Mouse (Mus musculus): ENCODE results near the gene Gm20696. TPM values are rescaled to one million over a fixed set of nuclear protein-coding genes. Genes with fewer than 3 reads are reported as not detected.

Gm20696 gene
- total and polyA plus RNA-seq, 3 experiments, result 1.5 to 7.1 TPM; not detected in 1

- ATAC-seq (ENCODE audit: extremely low read depth, insufficient number of reproducible peaks, low FRiP score, poor library complexity, severe bottlenecking) (no peak; the same call in 1 of the 2 replicates), DNase-seq (ENCODE audit: low spot score) (no peak)
- Histone ChIP-seq H3K4me3 (ENCODE audit: low read depth, low read length) (no peak overlapping the region), H3K4me1 (ENCODE audit: insufficient read depth, low read depth, low read length) (no peaks in the 10 kb centered on the region), H3K36me3 (replicated peaks) (no peaks in the 10 kb centered on the region), H3K9me3 (replicated peaks) (peaks cover 24% of the 10 kb centered on the region), H3K27me3 (ENCODE audit: insufficient read depth, low read length) (no peaks in the 10 kb centered on the region)
- TF ChIP-seq GATA1 (IDR thresholded peaks at IDR 0.05; ENCODE audit: borderline replicate concordance, low read length) (no peak), CTCF (IDR thresholded peaks at IDR 0.05; ENCODE audit: low read depth, low read length) (no peak), TAL1 (conservative IDR thresholded peaks at IDR 0.05; ENCODE audit: low read depth, low read length) (no peak), POLR2AphosphoS5 (IDR thresholded peaks at IDR 0.05; ENCODE audit: insufficient replicate concordance, low read depth, low read length) (no peak), GATA2 (IDR thresholded peaks at IDR 0.05; ENCODE audit: borderline replicate concordance, low read depth, low read length) (no peak)
Observed at GRCm38 (mm10) chr6:99621167-99621566, 45.4 kb downstream of the Gm20696 start.

GRCm38 (mm10) chr6:99620471-99620870 lies 46.1 kb downstream of the Gm20696 start:
- H3K9me3 ChIP-seq (replicated peaks), result peaks cover 27% of the 10 kb centered on the region
- ATAC-seq (ENCODE audit: extremely low read depth, insufficient number of reproducible peaks, low FRiP score, poor library complexity, severe bottlenecking) (no peak), DNase-seq (ENCODE audit: low spot score) (no peak)
- H3K4me1 ChIP-seq (ENCODE audit: insufficient read depth, low read depth, low read length), result no peaks in the 10 kb centered on the region
- TF ChIP-seq TAL1 (conservative IDR thresholded peaks at IDR 0.05; ENCODE audit: low read depth, low read length) (no peak), CTCF (IDR thresholded peaks at IDR 0.05; ENCODE audit: low read depth, low read length) (no peak), GATA2 (IDR thresholded peaks at IDR 0.05; ENCODE audit: borderline replicate concordance, low read depth, low read length) (no peak), GATA1 (IDR thresholded peaks at IDR 0.05; ENCODE audit: borderline replicate concordance, low read length) (no peak), POLR2AphosphoS5 (IDR thresholded peaks at IDR 0.05; ENCODE audit: insufficient replicate concordance, low read depth, low read length) (no peak)
- no peaks in the 10 kb centered on the region for H3K36me3 ChIP-seq (replicated peaks)
- no peak overlapping the region for H3K4me3 ChIP-seq (ENCODE audit: low read depth, low read length)
- no peaks in the 10 kb centered on the region for H3K27me3 ChIP-seq (ENCODE audit: insufficient read depth, low read length)

GRCm38 (mm10) chr6:99619964-99620363 lies 46.6 kb downstream of the Gm20696 start:
- no peak for ATAC-seq (ENCODE audit: extremely low read depth, insufficient number of reproducible peaks, low FRiP score, poor library complexity, severe bottlenecking)
- Histone ChIP-seq H3K4me3 (ENCODE audit: low read depth, low read length) (no peak overlapping the region), H3K27me3 (ENCODE audit: insufficient read depth, low read length) (no peaks in the 10 kb centered on the region), H3K36me3 (replicated peaks) (no peaks in the 10 kb centered on the region), H3K4me1 (ENCODE audit: insufficient read depth, low read depth, low read length) (no peaks in the 10 kb centered on the region), H3K9me3 (replicated peaks) (peaks cover 32% of the 10 kb centered on the region)
- TF ChIP-seq POLR2AphosphoS5 (IDR thresholded peaks at IDR 0.05; ENCODE audit: insufficient replicate concordance, low read depth, low read length), result no peak
- TF ChIP-seq TAL1 (conservative IDR thresholded peaks at IDR 0.05; ENCODE audit: low read depth, low read length), result no peak
- no peak for TF ChIP-seq CTCF (IDR thresholded peaks at IDR 0.05; ENCODE audit: low read depth, low read length)
- no peak for TF ChIP-seq GATA2 (IDR thresholded peaks at IDR 0.05; ENCODE audit: borderline replicate concordance, low read depth, low read length)
- no peak for TF ChIP-seq GATA1 (IDR thresholded peaks at IDR 0.05; ENCODE audit: borderline replicate concordance, low read length)
- DNase-seq (ENCODE audit: low spot score), result no peak

GRCm38 (mm10) chr6:99619466-99619865 lies 47.1 kb downstream of the Gm20696 start:
- H3K27me3 ChIP-seq (ENCODE audit: insufficient read depth, low read length), result no peaks in the 10 kb centered on the region
- DNase-seq (ENCODE audit: low spot score) (no peak), ATAC-seq (ENCODE audit: extremely low read depth, insufficient number of reproducible peaks, low FRiP score, poor library complexity, severe bottlenecking) (no peak)
- H3K4me3 ChIP-seq (ENCODE audit: low read depth, low read length), result no peak overlapping the region
- TF ChIP-seq POLR2AphosphoS5 (IDR thresholded peaks at IDR 0.05; ENCODE audit: insufficient replicate concordance, low read depth, low read length), result no peak
- no peak for TF ChIP-seq GATA1 (IDR thresholded peaks at IDR 0.05; ENCODE audit: borderline replicate concordance, low read length)
- TF ChIP-seq CTCF (IDR thresholded peaks at IDR 0.05; ENCODE audit: low read depth, low read length), result no peak
- no peak for TF ChIP-seq TAL1 (conservative IDR thresholded peaks at IDR 0.05; ENCODE audit: low read depth, low read length)
- no peak for TF ChIP-seq GATA2 (IDR thresholded peaks at IDR 0.05; ENCODE audit: borderline replicate concordance, low read depth, low read length)
- no peaks in the 10 kb centered on the region for H3K4me1 ChIP-seq (ENCODE audit: insufficient read depth, low read depth, low read length)
- no peaks in the 10 kb centered on the region for H3K36me3 ChIP-seq (replicated peaks)
- H3K9me3 ChIP-seq (replicated peaks), result peaks cover 32% of the 10 kb centered on the region

GRCm38 (mm10) chr6:99617867-99618266 lies 48.7 kb downstream of the Gm20696 start:
- H3K36me3 ChIP-seq (replicated peaks), result no peaks in the 10 kb centered on the region
- no peaks in the 10 kb centered on the region for H3K27me3 ChIP-seq (ENCODE audit: insufficient read depth, low read length)
- no peaks in the 10 kb centered on the region for H3K4me1 ChIP-seq (ENCODE audit: insufficient read depth, low read depth, low read length)
- H3K4me3 ChIP-seq (ENCODE audit: low read depth, low read length), result no peak overlapping the region
- peaks cover 33% of the 10 kb centered on the region for H3K9me3 ChIP-seq (replicated peaks)
- DNase-seq (ENCODE audit: low spot score), result no peak
- no peak for ATAC-seq (ENCODE audit: extremely low read depth, insufficient number of reproducible peaks, low FRiP score, poor library complexity, severe bottlenecking)
- TF ChIP-seq GATA1 (IDR thresholded peaks at IDR 0.05; ENCODE audit: borderline replicate concordance, low read length) (no peak), TAL1 (conservative IDR thresholded peaks at IDR 0.05; ENCODE audit: low read depth, low read length) (no peak), CTCF (IDR thresholded peaks at IDR 0.05; ENCODE audit: low read depth, low read length) (no peak), POLR2AphosphoS5 (IDR thresholded peaks at IDR 0.05; ENCODE audit: insufficient replicate concordance, low read depth, low read length) (no peak), GATA2 (IDR thresholded peaks at IDR 0.05; ENCODE audit: borderline replicate concordance, low read depth, low read length) (no peak)

GRCm38 (mm10) chr6:99617415-99617814 lies 49.2 kb downstream of the Gm20696 start:
- Histone ChIP-seq H3K36me3 (replicated peaks) (no peaks in the 10 kb centered on the region), H3K4me3 (ENCODE audit: low read depth, low read length) (no peak overlapping the region), H3K4me1 (ENCODE audit: insufficient read depth, low read depth, low read length) (no peaks in the 10 kb centered on the region), H3K9me3 (replicated peaks) (peaks cover 35% of the 10 kb centered on the region), H3K27me3 (ENCODE audit: insufficient read depth, low read length) (no peaks in the 10 kb centered on the region)
- TF ChIP-seq GATA1 (IDR thresholded peaks at IDR 0.05; ENCODE audit: borderline replicate concordance, low read length) (no peak), TAL1 (conservative IDR thresholded peaks at IDR 0.05; ENCODE audit: low read depth, low read length) (no peak), CTCF (IDR thresholded peaks at IDR 0.05; ENCODE audit: low read depth, low read length) (no peak), POLR2AphosphoS5 (IDR thresholded peaks at IDR 0.05; ENCODE audit: insufficient replicate concordance, low read depth, low read length) (no peak), GATA2 (IDR thresholded peaks at IDR 0.05; ENCODE audit: borderline replicate concordance, low read depth, low read length) (no peak)
- no peak for DNase-seq (ENCODE audit: low spot score)
- no peak for ATAC-seq (ENCODE audit: extremely low read depth, insufficient number of reproducible peaks, low FRiP score, poor library complexity, severe bottlenecking)

Data from G1E (cell line).